Mouse (Mus musculus): Measurements from ENCODE around the gene Apol7a.
"Not testable (repeated sequence)": the region's sequence is repeated elsewhere in the genome, so short reads cannot be mapped to it uniquely, and the experiment has no call there.

The Apol7a gene

GRCm38 (mm10) chr15:77399027-77399426, at the start of gene Apol7a:
TSS of gene Apol7a (minus strand) at chr15:77399110.
- peak in 1 of 2 experiments; percentile 16 for DNase-seq

DNA sequence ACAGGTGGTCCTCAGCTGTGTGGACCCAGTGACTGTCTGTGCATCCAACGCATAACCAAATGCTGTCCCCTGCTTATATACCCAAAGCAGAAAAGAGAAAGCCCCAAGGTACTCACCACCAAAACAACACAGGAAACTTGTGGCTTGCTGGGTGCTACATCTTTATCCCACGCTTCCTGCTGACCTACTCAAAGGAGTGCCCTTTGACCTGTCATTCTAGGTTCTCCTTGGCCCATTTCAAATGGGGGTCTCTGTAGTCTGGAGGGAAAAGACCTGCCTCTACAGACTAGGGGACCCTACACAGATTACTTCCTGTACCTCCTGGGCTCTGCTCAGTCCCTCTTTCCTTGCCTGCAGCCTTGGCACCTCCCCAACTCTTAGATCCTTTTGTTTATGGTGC, 48.5 kb upstream of the Apol7a start, which contains the start of gene Apol7b:
Gene Apol7b, minus strand, starts transcription at position 101 of the 400 bp plus-strand sequence.
- DNase-seq = not testable (repeated sequence)

GRCm38 (mm10) chr15:77445668-77446067, 46.8 kb upstream of the Apol7a start:
- DNase-seq = not testable (repeated sequence)

- not testable (repeated sequence) for DNase-seq
Observed at GRCm38 (mm10) chr15:77444746-77445145, 45.8 kb upstream of the Apol7a start.

GRCm38 (mm10) chr15:77428690-77429448, 30.0 kb upstream of the Apol7a start:
- not testable (repeated sequence) for DNase-seq

DNA sequence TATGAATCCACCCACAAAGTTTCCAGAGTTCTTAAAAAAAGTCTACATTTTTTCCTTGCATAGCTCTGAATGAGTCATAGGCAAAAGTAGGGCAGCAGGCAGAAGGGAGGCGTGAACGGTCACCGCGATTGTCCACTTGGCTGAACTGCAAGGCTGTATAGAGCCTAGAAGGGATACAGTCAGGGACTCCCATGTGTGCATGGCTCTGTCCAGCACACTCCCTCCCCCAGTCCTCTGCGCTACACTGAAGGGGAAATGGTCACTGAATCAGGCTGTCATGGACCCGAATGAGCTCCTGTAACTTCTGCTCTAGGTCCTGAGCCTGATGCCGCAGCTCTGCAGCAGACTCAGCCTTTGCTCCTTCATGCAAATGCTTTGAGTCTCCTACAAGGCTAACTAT, 24.0 kb upstream of the Apol7a start:
- DNase-seq = not testable (repeated sequence)

DNA sequence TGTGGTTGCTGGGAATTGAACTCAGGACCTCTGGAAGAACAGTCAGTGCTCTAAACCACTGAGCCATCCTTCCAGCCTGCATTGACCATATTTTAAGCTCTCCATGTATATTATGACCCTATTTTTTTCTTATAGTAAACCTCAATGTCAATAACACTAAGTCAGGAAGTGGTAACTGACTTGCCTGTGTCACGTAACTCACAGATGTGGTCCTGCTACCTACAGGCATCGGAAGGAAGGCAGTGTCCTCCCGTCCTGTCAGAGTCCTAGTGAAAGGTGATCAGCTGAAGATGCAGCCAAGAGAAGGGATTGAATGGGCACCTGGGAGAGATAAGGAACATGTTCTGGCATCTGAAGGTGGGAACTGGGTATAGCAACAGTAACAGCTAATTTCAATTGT, 20.7 kb upstream of the Apol7a start:
- not testable (repeated sequence) for DNase-seq

GRCm38 (mm10) chr15:77416655-77417333, 17.9 kb upstream of the Apol7a start:
- not testable (repeated sequence) for DNase-seq

- DNase-seq = not testable (repeated sequence)
Observed at GRCm38 (mm10) chr15:77415653-77416052, 16.7 kb upstream of the Apol7a start.

DNA sequence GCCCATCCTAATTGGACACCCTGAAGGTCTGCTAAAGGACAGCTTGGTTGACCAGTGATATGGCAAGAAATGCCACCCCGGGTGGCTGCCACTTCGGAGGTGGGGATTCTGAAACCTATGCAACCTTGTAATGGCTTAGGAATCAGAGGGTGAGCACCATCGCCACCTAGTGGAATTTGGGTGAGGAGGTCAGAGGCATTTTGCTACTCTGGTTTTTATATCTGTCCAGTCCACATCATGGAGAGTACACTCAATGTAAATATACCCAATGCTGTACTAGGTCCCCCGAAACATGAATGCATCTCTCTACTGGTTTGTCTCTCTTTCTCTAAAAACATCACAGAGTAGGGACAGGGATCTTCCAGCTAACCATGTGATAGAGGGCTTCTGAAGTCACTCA, 13.8 kb upstream of the Apol7a start:
- peak in 1 of 2 experiments; percentile 11 for DNase-seq

- not testable (repeated sequence) for DNase-seq
Observed at GRCm38 (mm10) chr15:77411035-77411434, 12.1 kb upstream of the Apol7a start, which contains the start of gene Apol9a. TSS of gene Apol9a (minus strand) at chr15:77411135.

GRCm38 (mm10) chr15:77406370-77406769, 7.5 kb upstream of the Apol7a start:
- DNase-seq = peak; percentile 50 to 67

DNA sequence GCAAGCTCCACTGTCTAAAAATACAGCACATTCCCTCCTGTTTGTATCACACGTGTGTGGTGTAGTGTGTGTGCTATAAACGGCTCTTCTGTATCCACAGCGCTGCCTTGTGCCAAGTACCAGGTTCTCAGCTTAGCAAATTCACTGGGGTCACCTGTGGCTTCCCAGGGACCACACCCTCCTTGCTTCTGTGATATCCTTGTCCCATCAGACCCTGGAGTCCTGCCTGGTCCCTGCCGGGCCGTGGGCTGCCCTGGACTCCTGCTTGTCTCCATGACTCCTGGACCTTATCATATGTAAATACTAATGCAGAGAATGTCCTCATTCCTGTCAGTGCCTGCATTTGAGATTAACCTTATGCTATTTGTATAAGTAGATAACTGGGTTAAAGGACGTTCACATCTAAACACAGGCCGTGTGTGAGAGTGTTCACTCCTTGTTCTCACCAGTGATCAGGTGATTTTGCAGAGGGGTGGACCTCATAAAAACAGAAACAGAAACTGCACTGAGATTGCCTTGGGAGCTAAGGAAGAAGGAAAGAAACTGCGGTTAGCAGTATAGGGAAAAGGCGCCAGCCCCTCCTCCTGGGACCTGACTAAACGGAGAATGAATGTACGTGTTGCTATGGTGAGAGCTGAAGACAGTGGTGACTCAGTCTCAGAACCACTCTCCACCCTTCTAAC, 1.3 kb downstream of the Apol7a start:
- not testable (repeated sequence) for DNase-seq

DNA sequence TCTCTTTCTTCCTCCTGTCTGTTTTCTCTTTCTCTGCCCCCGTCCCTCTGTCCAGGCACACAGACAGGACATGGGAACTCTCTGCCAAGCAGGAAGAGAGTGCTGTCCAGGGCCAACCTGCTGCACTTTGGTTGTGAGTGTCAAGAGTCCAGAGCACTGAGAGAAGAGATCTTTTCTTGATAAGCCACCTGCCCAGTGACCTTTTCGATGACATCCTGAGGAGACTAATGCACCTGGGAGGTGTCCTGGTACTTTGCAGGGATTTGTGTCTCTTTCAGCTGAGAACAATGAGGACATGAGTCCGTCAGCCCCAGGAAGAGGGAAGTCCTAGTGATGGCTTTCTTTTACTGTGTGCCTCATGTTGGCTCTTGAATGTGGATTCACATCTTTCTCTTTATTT, 5.1 kb downstream of the Apol7a start:
- DNase-seq = not testable (repeated sequence)

GRCm38 (mm10) chr15:77387462-77387861, 11.4 kb downstream of the Apol7a start:
- DNase-seq = no peak

GRCm38 (mm10) chr15:77384340-77385030, 14.4 kb downstream of the Apol7a start:
- peak; percentile 60 to 74 for DNase-seq

DNA sequence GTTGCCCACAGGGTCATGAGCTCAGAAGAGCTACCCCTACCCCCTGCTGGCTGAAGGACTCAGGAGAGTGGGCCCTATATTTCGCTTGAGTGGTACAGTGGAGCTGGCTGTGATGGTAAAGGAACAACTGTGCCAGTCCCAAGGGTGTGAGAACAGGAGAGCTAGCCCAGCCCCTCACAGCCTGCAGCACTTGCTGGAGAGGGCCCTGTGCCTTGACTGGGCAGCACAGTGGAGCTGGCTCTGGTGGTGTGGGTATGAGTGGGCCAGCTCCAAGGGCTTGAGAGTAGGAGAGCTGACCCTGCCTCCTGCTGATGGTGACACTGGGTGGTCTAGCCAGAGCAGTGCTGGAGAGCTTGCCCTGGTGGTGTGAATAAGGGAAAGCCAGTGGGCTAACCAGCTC, 16.0 kb downstream of the Apol7a start:
- DNase-seq = no peak

- no peak for DNase-seq
Observed at GRCm38 (mm10) chr15:77382271-77382850, 16.5 kb downstream of the Apol7a start.

DNA sequence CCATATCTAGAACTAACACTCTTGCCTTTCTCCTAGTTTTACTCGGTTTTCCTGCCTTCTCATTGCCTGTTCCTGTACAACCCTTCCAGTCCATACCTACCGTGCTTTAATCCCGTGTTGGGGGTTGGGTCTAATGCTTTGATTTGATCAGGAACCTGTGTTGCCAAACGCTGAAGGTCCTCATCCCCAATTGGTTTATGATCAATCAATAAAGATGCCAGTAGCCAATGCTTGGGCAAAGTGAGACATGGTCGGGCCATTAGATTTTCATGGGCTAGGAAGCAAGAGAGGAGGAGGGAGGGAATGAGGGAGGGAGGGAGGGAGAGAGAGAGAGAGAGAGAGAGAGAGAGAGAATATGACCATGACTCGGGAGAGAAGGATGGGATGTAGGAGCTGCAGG, 17.4 kb downstream of the Apol7a start:
- no peak for DNase-seq

DNA sequence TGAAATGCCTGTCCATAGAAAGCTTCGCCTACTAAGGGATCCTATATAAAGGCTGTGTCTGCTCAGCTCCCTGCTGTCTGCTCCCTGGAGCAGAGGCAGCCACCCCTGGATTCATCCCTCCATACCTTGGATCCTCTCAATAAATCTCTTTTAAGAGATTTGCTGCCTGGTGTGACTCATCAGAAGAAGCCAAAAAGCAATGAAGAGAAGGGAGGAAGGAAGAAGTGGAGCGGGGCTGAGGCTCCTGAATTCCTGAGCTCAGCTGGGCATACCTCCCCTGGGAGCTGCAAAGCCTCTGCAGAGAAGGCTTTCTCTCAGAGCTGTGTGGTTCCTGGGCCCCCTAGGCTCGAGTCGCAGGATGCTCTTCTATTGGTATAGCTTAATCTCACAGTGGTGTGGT, 19.0 kb downstream of the Apol7a start:
- no peak for DNase-seq

DNA sequence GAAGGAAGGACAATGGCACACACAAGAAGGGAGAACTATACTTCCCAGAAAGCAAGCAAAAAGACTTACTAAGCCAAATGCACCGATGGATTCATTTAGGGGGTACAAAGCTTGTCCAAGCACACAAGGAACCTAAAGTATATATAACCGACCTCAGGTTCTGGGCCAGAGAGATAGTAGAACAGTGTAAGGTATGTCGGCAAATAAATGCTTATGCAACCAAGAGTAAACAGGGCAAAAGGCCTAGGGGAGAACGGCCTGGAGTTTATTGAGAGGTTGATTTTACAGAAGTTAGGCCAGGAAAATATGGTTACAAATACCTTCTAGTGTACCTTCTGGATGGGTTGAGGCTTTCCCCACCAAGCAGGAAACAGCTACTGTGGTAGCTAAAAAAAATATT, 21.5 kb downstream of the Apol7a start:
- no peak for DNase-seq

GRCm38 (mm10) chr15:77376920-77377319, 22.0 kb downstream of the Apol7a start:
- DNase-seq = peak in 1 of 2 experiments; percentile 30
